Mouse (Mus musculus): ENCODE data around the gene Cck. TPM values are rescaled to one million over a fixed set of nuclear protein-coding genes. Genes with fewer than 3 reads are reported as not detected.

Cck gene
- total and polyA plus RNA-seq, 3 experiments: 0.35 TPM; not detected in 2

GRCm38 (mm10) chr9:121514462-121514861 lies 19.0 kb upstream of the Cck start:
- DNase-seq: no peak
- Histone ChIP-seq H3K4me3 (no peak overlapping the region), H3K27ac (no peak overlapping the region), H3K27me3 (ENCODE audit: control insufficient read depth, insufficient read depth, low read length) (no peaks in the 10 kb centered on the region), H3K9ac (ENCODE audit: low read depth, low read length) (no peak overlapping the region), H3K36me3 (ENCODE audit: control insufficient read depth, insufficient read depth, low read length) (no peaks in the 10 kb centered on the region), H3K79me2 (replicated peaks; ENCODE audit: control insufficient read depth, insufficient read depth, low read length) (no peaks in the 10 kb centered on the region), H3K4me1 (ENCODE audit: control insufficient read depth, insufficient read depth, low read length) (peaks cover 1% of the 10 kb centered on the region)
- TF ChIP-seq CTCF (IDR thresholded peaks at IDR 0.05) (no peak), POLR2A (IDR thresholded peaks at IDR 0.05; ENCODE audit: insufficient read depth, low read depth, low read length) (no peak), EP300 (IDR thresholded peaks at IDR 0.05; ENCODE audit: insufficient read depth, low read depth, low read length) (no peak)
- 74% methylated on average over 5 of the region's 5 CpGs for WGBS
- intact Hi-C loops (cut with DNase I): no loop called here

GRCm38 (mm10) chr9:121511911-121512310 lies 16.4 kb upstream of the Cck start:
- H3K4me1 ChIP-seq (ENCODE audit: control insufficient read depth, insufficient read depth, low read length): peaks cover 1% of the 10 kb centered on the region; the same call in 1 of the 2 replicates
- H3K9ac ChIP-seq (ENCODE audit: low read depth, low read length): no peak overlapping the region
- H3K27ac ChIP-seq: no peak overlapping the region
- 77% methylated on average over 4 of the region's 4 CpGs for WGBS
- no peak overlapping the region for H3K4me3 ChIP-seq
- no peaks in the 10 kb centered on the region for H3K27me3 ChIP-seq (ENCODE audit: control insufficient read depth, insufficient read depth, low read length)
- H3K36me3 ChIP-seq (ENCODE audit: control insufficient read depth, insufficient read depth, low read length): no peaks in the 10 kb centered on the region
- DNase-seq: no peak
- intact Hi-C loops (cut with DNase I): no loop called here
- no peaks in the 10 kb centered on the region for H3K79me2 ChIP-seq (replicated peaks; ENCODE audit: control insufficient read depth, insufficient read depth, low read length)
- TF ChIP-seq EP300 (IDR thresholded peaks at IDR 0.05; ENCODE audit: insufficient read depth, low read depth, low read length): no peak
- TF ChIP-seq POLR2A (IDR thresholded peaks at IDR 0.05; ENCODE audit: insufficient read depth, low read depth, low read length): no peak
- no peak for TF ChIP-seq CTCF (IDR thresholded peaks at IDR 0.05)

DNA sequence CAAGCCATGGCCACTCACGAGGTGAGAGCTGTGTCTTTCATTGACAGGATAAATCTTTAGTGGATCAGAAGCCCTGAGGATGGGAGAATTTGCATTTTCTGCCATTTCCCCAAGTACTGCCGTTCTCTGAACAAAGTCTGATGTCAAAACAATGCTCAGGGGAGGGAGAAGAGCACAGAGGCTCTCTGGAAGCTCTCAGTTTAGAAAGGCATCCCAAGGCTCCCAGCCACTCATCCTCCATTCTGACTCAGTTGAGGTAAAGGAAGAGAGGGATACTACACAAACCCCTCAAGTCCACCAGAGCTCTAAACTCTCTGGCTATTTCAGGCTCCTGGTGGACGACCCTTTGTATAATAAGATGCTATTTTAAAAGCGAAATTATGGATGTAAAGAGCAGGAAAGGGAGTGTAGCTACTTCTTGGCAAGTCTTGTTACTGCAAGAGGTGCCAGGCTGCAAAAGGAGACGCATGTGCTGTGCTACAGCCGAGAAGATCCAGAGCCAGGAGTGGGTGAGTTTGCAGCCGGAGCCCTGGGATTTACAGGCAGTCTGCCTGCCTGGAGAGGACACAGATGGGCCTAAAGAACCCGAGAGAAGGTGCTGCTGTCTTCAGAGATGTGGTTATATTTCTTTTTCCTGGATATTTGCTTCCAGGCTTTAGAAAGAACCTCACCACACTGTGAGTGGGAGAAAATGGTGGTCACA lies 11.1 kb upstream of the Cck start:
- no peak for TF ChIP-seq POLR2A (IDR thresholded peaks at IDR 0.05; ENCODE audit: insufficient read depth, low read depth, low read length)
- intact Hi-C loops (cut with DNase I): no loop called here
- no peaks in the 10 kb centered on the region for H3K27me3 ChIP-seq (ENCODE audit: control insufficient read depth, insufficient read depth, low read length)

GRCm38 (mm10) chr9:121505346-121505745 lies 9.9 kb upstream of the Cck start:
- Histone ChIP-seq H3K4me1 (ENCODE audit: control insufficient read depth, insufficient read depth, low read length) (no peaks in the 10 kb centered on the region), H3K27me3 (ENCODE audit: control insufficient read depth, insufficient read depth, low read length) (no peaks in the 10 kb centered on the region), H3K79me2 (replicated peaks; ENCODE audit: control insufficient read depth, insufficient read depth, low read length) (no peaks in the 10 kb centered on the region), H3K9ac (ENCODE audit: low read depth, low read length) (no peak overlapping the region), H3K4me3 (no peak overlapping the region), H3K36me3 (ENCODE audit: control insufficient read depth, insufficient read depth, low read length) (no peaks in the 10 kb centered on the region), H3K27ac (no peak overlapping the region)
- intact Hi-C loops (cut with DNase I): no loop called here
- TF ChIP-seq POLR2A (IDR thresholded peaks at IDR 0.05; ENCODE audit: insufficient read depth, low read depth, low read length): no peak
- WGBS: 87% methylated on average over 8 of the region's 8 CpGs
- DNase-seq: no peak

More for the DNA sequence above, 11.1 kb upstream of the Cck start:
- DNase-seq: no peak
- 61% methylated on average over 8 of the region's 8 CpGs for WGBS
- no peaks in the 10 kb centered on the region for H3K79me2 ChIP-seq (replicated peaks; ENCODE audit: control insufficient read depth, insufficient read depth, low read length)
- H3K36me3 ChIP-seq (ENCODE audit: control insufficient read depth, insufficient read depth, low read length): no peaks in the 10 kb centered on the region
- no peak overlapping the region for H3K9ac ChIP-seq (ENCODE audit: low read depth, low read length)
- H3K4me3 ChIP-seq: no peak overlapping the region
- no peak overlapping the region for H3K27ac ChIP-seq
- no peaks in the 10 kb centered on the region for H3K4me1 ChIP-seq (ENCODE audit: control insufficient read depth, insufficient read depth, low read length)

GRCm38 (mm10) chr9:121496102-121496501 lies 608 bp upstream of the Cck start:
- 37% methylated on average over 10 of the region's 10 CpGs for WGBS
- TF ChIP-seq POLR2A (IDR thresholded peaks at IDR 0.05; ENCODE audit: insufficient read depth, low read depth, low read length) (no peak), EP300 (IDR thresholded peaks at IDR 0.05; ENCODE audit: insufficient read depth, low read depth, low read length) (no peak), CTCF (IDR thresholded peaks at IDR 0.05) (no peak)

GRCm38 (mm10) chr9:121494006-121494767 lies 1.3 kb downstream of the Cck start:
- 5% methylated on average over 48 of the region's 48 CpGs for WGBS
- H3K79me2 ChIP-seq (replicated peaks; ENCODE audit: control insufficient read depth, insufficient read depth, low read length): no peaks in the 10 kb centered on the region
- no peak overlapping the region for H3K4me3 ChIP-seq
- intact Hi-C loops (cut with DNase I): no loop called here
- H3K4me1 ChIP-seq (ENCODE audit: control insufficient read depth, insufficient read depth, low read length): no peaks in the 10 kb centered on the region
- no peak overlapping the region for H3K9ac ChIP-seq (ENCODE audit: low read depth, low read length)
- no peaks in the 10 kb centered on the region for H3K36me3 ChIP-seq (ENCODE audit: control insufficient read depth, insufficient read depth, low read length)
- no peak overlapping the region for H3K27ac ChIP-seq
- no peak for DNase-seq
- H3K27me3 ChIP-seq (ENCODE audit: control insufficient read depth, insufficient read depth, low read length): peaks cover 5% of the 10 kb centered on the region
- TF ChIP-seq EP300 (IDR thresholded peaks at IDR 0.05; ENCODE audit: insufficient read depth, low read depth, low read length): no peak

More at GRCm38 (mm10) chr9:121496102-121496501, 608 bp upstream of the Cck start:
- no peak overlapping the region for H3K9ac ChIP-seq (ENCODE audit: low read depth, low read length)
- H3K4me1 ChIP-seq (ENCODE audit: control insufficient read depth, insufficient read depth, low read length): no peaks in the 10 kb centered on the region
- no peak overlapping the region for H3K27ac ChIP-seq
- H3K79me2 ChIP-seq (replicated peaks; ENCODE audit: control insufficient read depth, insufficient read depth, low read length): no peaks in the 10 kb centered on the region
- no peak for DNase-seq
- H3K27me3 ChIP-seq (ENCODE audit: control insufficient read depth, insufficient read depth, low read length): peaks cover 5% of the 10 kb centered on the region
- no peak overlapping the region for H3K4me3 ChIP-seq
- intact Hi-C loops (cut with DNase I): no loop called here
- H3K36me3 ChIP-seq (ENCODE audit: control insufficient read depth, insufficient read depth, low read length): no peaks in the 10 kb centered on the region

Measured in heart, adult 2 months (tissue).